Mouse (Mus musculus) neural tube, embryonic 14.5 days (tissue): ENCODE results near the gene Bmp4. TPM values are rescaled to one million over a fixed set of nuclear protein-coding genes. Genes with fewer than 3 reads are reported as not detected.

Experiments
- ATAC-seq: fragments of 200-750 bp; cut with Nextera tagmentation; 2 replicates; pipeline ENCODE4 v1.8.0; 2017; ENCODE audit warnings: low read depth, mild to moderate bottlenecking, moderate TSS enrichment, moderate library complexity
- H3K27ac ChIP-seq: fragments of 300-500 bp; sonication (generic); 2 replicates; pipeline ENCODE4 v1.5.1; 2014; ENCODE audit warnings: low read depth, mild to moderate bottlenecking, control low read depth, low read length, moderate library complexity, mixed read lengths
- H3K27me3 ChIP-seq: fragments of 300-500 bp; sonication (generic); 2 replicates; pipeline ENCODE4 v1.6.1; 2014; ENCODE audit warnings: low read length; ENCODE audit not compliant: control insufficient read depth, insufficient read depth
- H3K36me3 ChIP-seq: fragments of 300-500 bp; sonication (generic); 2 replicates; pipeline ENCODE4 v1.6.1; 2014; ENCODE audit warnings: low read length, mixed read lengths; ENCODE audit not compliant: control insufficient read depth, insufficient read depth
- H3K4me1 ChIP-seq: fragments of 300-500 bp; sonication (generic); 2 replicates; pipeline ENCODE4 v1.6.1; 2014; ENCODE audit warnings: low read length; ENCODE audit not compliant: control insufficient read depth, insufficient read depth
- H3K4me2 ChIP-seq: fragments of 300-500 bp; sonication (generic); 2 replicates; pipeline ENCODE4 v1.6.1; 2014; ENCODE audit warnings: mild to moderate bottlenecking, low read depth, low read length, control low read depth
- H3K4me3 ChIP-seq: fragments of 300-500 bp; sonication (generic); 2 replicates; pipeline ENCODE4 v1.5.1; 2014; ENCODE audit warnings: low read depth, low read length, control low read depth, mixed read lengths
- H3K9ac ChIP-seq: fragments of 300-500 bp; sonication (generic); replicated peaks from 2 replicates; pipeline ENCODE4 v1.6.1; 2014; ENCODE audit warnings: low read depth, mild to moderate bottlenecking, control low read depth, low read length, mixed read lengths
- H3K9me3 ChIP-seq: fragments of 300-500 bp; sonication (generic); 2 replicates; pipeline ENCODE4 v1.6.1; 2016; ENCODE audit warnings: low read length; ENCODE audit not compliant: control insufficient read depth
- WGBS: fragments of 180-500 bp; shearing (Covaris S2); extraction: QIAGEN DNeasy Blood & Tissue Kit; methylation state at CpG from one replicate; pipeline ENCODE4 v1.1.7; 2014; 5-methylcytosine and 5-hydroxymethylcytosine counted together
- polyA plus RNA-seq: library from polyadenylated mRNA; unstranded; fragments of >200 nt; fragmentation: Nextera tagmentation; extraction: Ambion mirVana; gene quantifications from 2 replicates; pipeline ENCODE4 v1.2.1, GENCODE M21; 2014

Bmp4 gene
- polyA plus RNA-seq, 1 experiment from 2014 or later: 2.2 TPM

DNA sequence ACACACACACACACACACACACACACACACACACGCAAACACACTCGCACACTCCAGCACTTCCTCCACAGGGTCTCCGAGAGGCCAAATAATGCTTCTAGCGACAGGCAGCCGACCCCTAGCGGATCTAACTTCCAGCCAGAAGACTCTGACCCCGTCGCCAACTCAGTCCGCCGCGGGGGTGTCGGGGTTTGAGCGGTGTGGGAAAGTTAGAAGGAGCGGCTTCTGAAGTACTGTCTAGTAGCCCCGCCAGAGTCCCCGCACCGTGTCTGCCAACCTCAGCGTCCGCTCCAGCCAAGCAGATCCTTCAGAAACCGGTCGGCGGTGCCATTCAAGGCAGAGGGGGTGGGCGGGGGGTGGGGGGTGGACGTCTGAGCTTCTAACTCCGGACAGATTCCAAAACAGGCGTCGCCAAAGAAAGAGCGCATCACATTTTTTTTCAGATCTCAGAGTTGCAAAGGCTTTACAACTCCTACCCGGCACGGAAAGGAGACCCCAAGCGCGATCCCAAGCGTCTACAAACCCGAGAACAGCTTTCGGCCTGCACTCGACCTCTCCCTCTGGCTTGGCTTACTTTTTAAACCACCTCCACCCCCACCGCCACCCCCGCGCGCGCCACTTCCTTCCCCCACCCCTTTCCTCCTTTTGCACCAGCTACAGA, 2.5 kb downstream of the Bmp4 start:
- ATAC-seq: peak; percentile 35

DNA sequence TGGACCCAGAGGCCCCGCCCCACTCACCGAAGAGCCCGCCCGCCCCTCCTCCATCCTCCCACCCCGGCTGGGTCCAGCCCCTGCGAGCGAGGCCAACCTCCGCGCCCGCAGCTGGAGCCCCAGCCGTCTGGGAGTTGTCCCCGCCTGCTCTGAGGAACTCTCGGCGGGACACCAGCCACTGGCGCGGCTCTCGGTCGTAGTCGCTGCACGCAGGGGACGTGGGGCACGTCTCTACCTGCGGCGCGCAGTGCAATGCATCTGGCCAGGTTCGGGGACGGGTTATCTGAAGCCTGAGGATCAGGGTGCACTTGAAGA, 3.2 kb downstream of the Bmp4 start:
- WGBS: under 1% methylated on average over 27 of the region's 27 CpGs
- peak; percentile 78 for ATAC-seq
- no peaks in the 10 kb centered on the region for H3K36me3 ChIP-seq
- H3K27me3 ChIP-seq: peaks cover 43% of the 10 kb centered on the region
- no peak overlapping the region for H3K27ac ChIP-seq
- peaks cover 18% of the 10 kb centered on the region; the same call in 1 of the 2 replicates for H3K4me1 ChIP-seq
- H3K9ac ChIP-seq: peak overlapping the region; percentile 44
- H3K4me2 ChIP-seq: peak overlapping the region; percentile 89
- H3K4me3 ChIP-seq: peak overlapping the region; percentile 54
- no peaks in the 10 kb centered on the region for H3K9me3 ChIP-seq

More for the DNA sequence above, 2.5 kb downstream of the Bmp4 start:
- peak overlapping the region; percentile 44; the same call in 1 of the 2 replicates for H3K9ac ChIP-seq
- no peaks in the 10 kb centered on the region for H3K36me3 ChIP-seq
- peaks cover 18% of the 10 kb centered on the region; the same call in 1 of the 2 replicates for H3K4me1 ChIP-seq
- no peaks in the 10 kb centered on the region for H3K9me3 ChIP-seq
- H3K27me3 ChIP-seq: peaks cover 40% of the 10 kb centered on the region
- H3K27ac ChIP-seq: no peak overlapping the region
- H3K4me2 ChIP-seq: peak overlapping the region; percentile 89
- WGBS: 1% methylated on average over 40 of the region's 41 CpGs
- peak overlapping the region; percentile 54 for H3K4me3 ChIP-seq

DNA sequence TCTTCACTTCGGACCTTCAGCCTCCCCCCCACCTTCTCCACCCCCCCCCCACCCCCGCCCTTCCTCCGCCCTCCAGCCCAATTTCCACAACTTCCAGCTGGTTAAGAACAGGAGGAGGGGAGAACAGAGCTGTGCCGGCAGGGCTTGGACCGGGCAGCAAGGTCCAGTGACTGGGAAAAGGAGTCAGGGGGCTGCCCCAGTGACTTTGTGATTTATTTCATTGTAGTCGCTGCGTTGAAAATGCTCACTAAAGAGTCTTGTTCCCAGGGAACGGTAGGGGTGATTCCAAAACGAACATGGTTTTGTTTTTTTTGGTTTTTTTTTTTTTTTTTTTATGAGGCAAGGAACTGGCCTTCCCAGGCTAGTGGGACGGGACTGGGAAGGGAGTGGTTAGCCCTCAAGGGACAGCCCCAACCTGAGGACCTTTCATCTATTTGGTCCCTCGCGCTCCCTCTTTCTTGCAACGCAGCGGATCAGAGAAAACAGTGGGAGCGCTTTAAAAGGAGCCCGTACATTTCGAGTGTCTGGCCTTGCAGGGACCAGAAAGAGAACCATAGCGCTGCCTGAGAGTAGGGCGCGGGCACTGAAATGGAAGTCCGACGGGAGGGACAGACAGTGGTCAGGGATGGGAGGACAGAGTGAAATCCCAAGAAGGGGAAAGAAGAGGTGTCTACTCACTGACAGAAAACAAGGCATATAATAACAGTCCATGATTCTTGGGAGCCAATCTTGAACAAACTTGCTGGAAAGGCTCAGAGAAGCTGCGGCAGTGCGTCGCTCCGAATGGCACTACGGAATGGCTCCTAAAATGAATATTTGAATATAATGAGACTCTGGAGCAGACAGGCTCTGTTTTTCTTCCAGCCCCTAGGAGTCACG, 3.8 kb downstream of the Bmp4 start:
- Histone ChIP-seq H3K36me3 (no peaks in the 10 kb centered on the region), H3K4me2 (peak overlapping the region; percentile 89), H3K9ac (peak overlapping the region; percentile 44), H3K27me3 (peaks cover 47% of the 10 kb centered on the region), H3K4me3 (peak overlapping the region; percentile 54), H3K4me1 (peaks cover 18% of the 10 kb centered on the region; the same call in 1 of the 2 replicates), H3K27ac (no peak overlapping the region), H3K9me3 (no peaks in the 10 kb centered on the region)
- ATAC-seq: peak; percentile 33
- WGBS: under 1% methylated on average over 28 of the region's 28 CpGs

DNA sequence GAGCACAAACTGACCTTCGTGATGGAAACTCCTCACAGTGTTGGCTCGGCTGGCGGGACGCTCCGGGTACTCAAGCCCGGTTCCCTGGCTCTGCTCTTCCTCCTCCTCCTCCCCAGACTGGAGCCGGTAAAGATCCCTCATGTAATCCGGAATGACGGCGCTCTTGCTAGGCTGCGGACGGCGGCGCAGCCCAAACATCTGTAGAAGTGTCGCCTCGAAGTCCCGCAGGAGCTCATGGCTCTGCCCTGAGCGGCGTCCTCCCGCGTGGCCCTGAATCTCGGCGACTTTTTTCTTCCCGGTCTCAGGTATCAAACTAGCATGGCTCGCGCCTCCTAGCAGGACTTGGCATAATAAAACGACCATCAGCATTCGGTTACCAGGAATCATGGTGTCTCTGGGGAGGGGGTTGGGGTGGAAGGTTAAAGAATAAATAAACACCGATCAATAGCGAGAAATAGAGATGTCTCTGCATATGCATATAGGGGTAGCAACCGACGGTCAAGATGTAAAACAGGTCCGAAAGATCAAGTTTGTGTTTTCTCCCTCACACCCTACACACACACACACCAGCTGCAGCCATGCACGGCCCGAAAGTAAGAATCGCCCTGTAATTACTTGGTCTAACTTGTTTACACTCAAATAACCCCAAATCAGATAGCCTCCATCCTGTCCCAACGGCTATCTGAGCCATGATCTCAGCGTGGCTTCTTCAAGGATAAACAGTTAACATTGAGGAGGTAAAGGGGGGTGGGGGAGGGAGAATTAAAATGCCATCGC, 4.6 kb downstream of the Bmp4 start:
- peaks cover 18% of the 10 kb centered on the region; the same call in 1 of the 2 replicates for H3K4me1 ChIP-seq
- no peak overlapping the region for H3K27ac ChIP-seq
- H3K27me3 ChIP-seq: peaks cover 52% of the 10 kb centered on the region
- peak overlapping the region; percentile 89 for H3K4me2 ChIP-seq
- H3K9me3 ChIP-seq: no peaks in the 10 kb centered on the region
- no peak overlapping the region for H3K9ac ChIP-seq
- under 1% methylated on average over 39 of the region's 39 CpGs for WGBS
- H3K4me3 ChIP-seq: peak overlapping the region; percentile 54
- no peaks in the 10 kb centered on the region for H3K36me3 ChIP-seq
- ATAC-seq: no peak

DNA sequence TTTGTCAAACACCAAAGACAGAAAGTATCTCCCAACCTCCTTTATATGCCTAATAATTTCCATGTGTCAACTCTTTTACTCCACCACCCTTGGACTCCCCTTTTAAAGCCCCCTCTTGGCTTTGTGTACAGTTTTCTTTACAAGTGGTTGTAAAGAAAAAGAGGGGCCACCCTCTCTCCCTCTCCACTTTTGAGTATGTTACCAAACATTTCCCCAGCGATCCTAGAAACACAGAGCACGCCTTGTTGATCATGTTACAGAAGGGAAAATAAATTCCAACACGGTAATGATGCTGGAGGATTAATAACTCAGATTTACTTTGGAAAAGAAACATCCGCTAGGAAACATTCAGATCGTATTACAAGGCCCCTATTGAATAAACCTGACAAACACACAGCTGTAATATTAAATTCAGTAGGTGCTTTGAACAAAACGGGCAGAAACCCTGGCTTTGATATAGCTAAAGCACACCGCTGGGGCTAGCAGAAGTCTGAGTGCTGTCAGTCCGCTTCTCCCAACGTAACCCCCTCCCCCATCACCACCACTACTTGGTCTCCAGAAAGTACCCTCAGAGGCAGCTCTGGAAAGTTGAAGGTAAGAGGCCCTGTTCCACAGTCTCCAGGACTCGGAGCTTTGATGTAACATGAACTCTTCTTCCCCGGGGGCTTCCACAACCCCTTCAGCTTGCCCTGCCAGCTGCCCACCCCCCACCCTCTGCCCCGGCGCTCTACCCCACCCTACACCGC, 5.3 kb downstream of the Bmp4 start:
- 10% methylated on average over 14 of the region's 14 CpGs for WGBS
- peak overlapping the region; percentile 89 for H3K4me2 ChIP-seq
- H3K4me3 ChIP-seq: peak overlapping the region; percentile 54
- no peaks in the 10 kb centered on the region for H3K9me3 ChIP-seq
- H3K4me1 ChIP-seq: peaks cover 23% of the 10 kb centered on the region; the same call in 1 of the 2 replicates
- H3K9ac ChIP-seq: no peak overlapping the region
- no peak for ATAC-seq
- no peaks in the 10 kb centered on the region for H3K36me3 ChIP-seq
- peaks cover 59% of the 10 kb centered on the region for H3K27me3 ChIP-seq
- no peak overlapping the region for H3K27ac ChIP-seq

DNA sequence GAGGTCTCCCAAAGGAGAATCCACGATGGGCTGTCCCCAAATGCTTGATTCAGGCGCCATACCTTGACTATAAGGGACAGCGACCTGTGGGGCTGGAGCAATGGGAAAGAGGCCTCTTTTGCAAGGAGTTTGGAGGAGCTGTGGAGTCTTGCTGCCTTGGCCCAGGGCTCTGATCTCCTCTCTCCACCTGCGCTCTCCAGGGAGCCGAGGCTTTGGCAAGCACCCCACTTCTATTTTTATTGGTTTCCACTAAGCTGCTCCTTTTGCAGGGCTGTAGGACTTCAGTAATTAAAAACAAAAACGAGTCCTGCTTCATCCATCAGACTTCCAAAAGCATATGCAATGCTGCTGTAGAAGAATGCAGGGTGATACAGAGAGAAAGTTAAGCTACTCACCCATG, 9.0 kb downstream of the Bmp4 start:
- H3K4me2 ChIP-seq: no peak overlapping the region
- 38% methylated on average over 6 of the region's 6 CpGs for WGBS
- no peak overlapping the region for H3K27ac ChIP-seq
- peaks cover 6% of the 10 kb centered on the region; the same call in 1 of the 2 replicates for H3K4me1 ChIP-seq
- no peak overlapping the region for H3K9ac ChIP-seq
- ATAC-seq: no peak
- no peaks in the 10 kb centered on the region for H3K36me3 ChIP-seq
- H3K27me3 ChIP-seq: peaks cover 43% of the 10 kb centered on the region
- H3K9me3 ChIP-seq: no peaks in the 10 kb centered on the region
- no peak overlapping the region for H3K4me3 ChIP-seq

DNA sequence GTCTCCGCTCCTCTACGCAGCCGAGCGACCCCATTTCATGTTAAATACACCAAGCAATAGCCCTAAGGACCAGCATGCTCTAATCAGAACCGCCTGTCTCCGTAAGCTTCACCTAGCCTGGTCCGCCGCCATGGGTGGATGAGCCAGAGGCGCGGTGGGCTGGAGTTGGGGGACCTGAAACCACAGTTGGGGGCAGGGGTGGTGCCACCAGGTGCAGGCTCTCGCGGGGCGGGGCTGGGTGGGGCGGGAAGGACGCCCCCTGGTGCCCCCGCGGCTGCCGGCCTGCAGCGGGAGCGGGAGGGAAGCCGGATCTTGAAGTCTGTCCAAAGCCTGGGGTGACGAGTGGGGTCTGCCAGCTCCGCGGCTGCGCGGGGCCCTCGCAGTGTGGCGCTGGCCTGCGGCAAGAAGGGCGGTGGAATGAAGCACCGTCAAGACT, 10.2 kb downstream of the Bmp4 start:
- Histone ChIP-seq H3K9me3 (no peaks in the 10 kb centered on the region), H3K4me1 (peaks cover 6% of the 10 kb centered on the region; the same call in 1 of the 2 replicates), H3K9ac (0 out of 2 replicates have a peak overlapping the region, but pooled peaks have one; percentile 16), H3K4me2 (peak overlapping the region; percentile 56), H3K27ac (no peak overlapping the region), H3K4me3 (peak overlapping the region; percentile 24), H3K27me3 (peaks cover 34% of the 10 kb centered on the region), H3K36me3 (no peaks in the 10 kb centered on the region)
- ATAC-seq: peak; percentile 52; the same call in 1 of the 2 replicates
- WGBS: 5% methylated on average over 31 of the region's 31 CpGs

DNA sequence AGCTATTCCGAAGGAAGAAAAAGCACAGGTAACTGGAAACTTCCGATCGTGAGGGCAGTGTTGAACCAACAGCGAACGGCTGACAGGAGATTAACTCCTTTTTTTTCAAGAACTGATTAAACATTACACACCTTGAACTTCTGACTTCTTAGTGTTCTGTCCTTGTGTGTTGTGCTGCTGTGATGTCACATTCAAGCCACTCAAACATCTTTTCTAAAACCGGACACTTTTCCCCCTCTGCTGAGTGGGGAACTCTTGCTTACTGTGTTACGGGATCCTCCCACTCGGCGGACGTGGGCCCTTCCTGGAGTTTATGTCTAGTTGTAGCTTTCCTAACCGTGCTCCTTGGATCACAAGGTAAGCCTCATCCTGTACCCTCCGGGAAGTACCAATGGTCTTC, 11.2 kb downstream of the Bmp4 start, which contains the start of gene Gm15217:
TSS of gene Gm15217 (plus strand) at position 130 of the 400 bp plus-strand sequence.
- Histone ChIP-seq H3K4me2 (peak within 1 kb of the TSS; percentile 56), H3K4me3 (peak within 1 kb of the TSS; percentile 24), H3K4me1 (peaks cover 6% of the 10 kb centered on the region; the same call in 1 of the 2 replicates), H3K36me3 (no peaks in the 10 kb centered on the region), H3K9me3 (no peaks in the 10 kb centered on the region), H3K27ac (no peak within 1 kb of the TSS), H3K27me3 (peaks cover 27% of the 10 kb centered on the region), H3K9ac (0 out of 2 replicates have a peak within 1 kb of the TSS, but pooled peaks have one; percentile 16)
- no peak for ATAC-seq
- 91% methylated on average over 12 of the region's 12 CpGs for WGBS
